Mouse (Mus musculus) liver, embryonic 14.5 days (tissue): Measurements from ENCODE around the gene Actr1a. TPM values are rescaled to one million over a fixed set of nuclear protein-coding genes. Genes with fewer than 3 reads are reported as not detected.

ENCODE experiments used
- ATAC-seq: fragments of 200-750 bp; cut with Nextera tagmentation; 2 replicates; pipeline ENCODE4 v1.8.0; 2017; ENCODE audit warnings: moderate number of reproducible peaks, mild to moderate bottlenecking, moderate library complexity; ENCODE audit not compliant: insufficient read depth
- DNase-seq, 3 experiments: peaks; one replicate each; pipeline ENCODE4 v3.0.0-alpha.2; 2012 to 2013; ENCODE audit warnings: low read depth in 3 of 3, low spot score in 3 of 3
- H3K27ac ChIP-seq: fragments of 300-500 bp; sonication (generic); 2 replicates; pipeline ENCODE4 v1.5.1; 2014; ENCODE audit warnings: moderate library complexity, mild to moderate bottlenecking, control low read depth, inconsistent platforms
- H3K27me3 ChIP-seq: fragments of 300-500 bp; sonication (generic); 2 replicates; pipeline ENCODE4 v1.6.1; 2014; ENCODE audit warnings: mild to moderate bottlenecking, low read length, moderate library complexity; ENCODE audit not compliant: control insufficient read depth, insufficient read depth
- H3K36me3 ChIP-seq: fragments of 300-500 bp; sonication (generic); replicated peaks from 2 replicates; pipeline ENCODE4 v1.6.1; 2014; ENCODE audit warnings: low read depth; ENCODE audit not compliant: control insufficient read depth, insufficient read depth
- H3K4me1 ChIP-seq, 2 experiments: fragments of 200-500 bp in 1 of 2; fragments of 300-500 bp in 1 of 2; sonication (generic) in 1 of 2; replicated peaks; 2 replicates each; pipeline ENCODE4 v1.6.1; 2012 to 2014; ENCODE audit warnings: antibody characterized with exemption in 1 of 2, inconsistent platforms in 1 of 2, low read length in 1 of 2; ENCODE audit not compliant: control insufficient read depth in 2 of 2, insufficient read depth in 2 of 2
- H3K4me2 ChIP-seq: fragments of 300-500 bp; sonication (generic); 2 replicates; pipeline ENCODE4 v1.6.1; 2014; ENCODE audit warnings: low read depth, mild to moderate bottlenecking, control low read depth, moderate library complexity
- H3K4me3 ChIP-seq, 2 experiments: fragments of 200-500 bp in 1 of 2; fragments of 300-500 bp in 1 of 2; sonication (generic) in 1 of 2; 2 replicates each; pipeline ENCODE4 v1.5.1; 2012 to 2014; ENCODE audit warnings: low read depth in 2 of 2, low read length in 2 of 2, mild to moderate bottlenecking in 2 of 2, control low read depth in 1 of 2, inconsistent platforms in 1 of 2, moderate library complexity in 1 of 2; ENCODE audit not compliant: insufficient read depth in 1 of 2
- H3K9ac ChIP-seq: fragments of 300-500 bp; sonication (generic); replicated peaks from 2 replicates; pipeline ENCODE4 v1.6.1; 2014; ENCODE audit warnings: mild to moderate bottlenecking, control low read depth, moderate library complexity
- H3K9me3 ChIP-seq: fragments of 300-500 bp; sonication (generic); 2 replicates; pipeline ENCODE4 v1.6.1; 2016; ENCODE audit warnings: low read length, mixed read lengths; ENCODE audit not compliant: control insufficient read depth
- CTCF ChIP-seq: IDR thresholded peaks from 2 replicates; pipeline ENCODE4 v1.5.1; 2016; ENCODE audit warnings: antibody characterized with exemption, low read depth, control low read depth
- EP300 ChIP-seq: IDR thresholded peaks from 2 replicates; pipeline ENCODE4 v1.6.1; 2016; ENCODE audit warnings: antibody characterized with exemption, low read depth
- WGBS: fragments of 180-500 bp; shearing (Covaris S2); extraction: QIAGEN DNeasy Blood & Tissue Kit; methylation state at CpG from one replicate; pipeline ENCODE4 v1.1.7; 2014; ENCODE audit not compliant: insufficient replicate concordance; 5-methylcytosine and 5-hydroxymethylcytosine counted together
- polyA plus RNA-seq, 2 experiments: library from polyadenylated mRNA; depleted of rRNA in 1 of 2; stranded (reverse) in 1 of 2; unstranded in 1 of 2; fragments of >200 nt; fragmentation: Nextera tagmentation in 1 of 2; extraction: Ambion mirVana in 1 of 2; gene quantifications; 2 replicates each; pipeline versions ENCODE4 v1.2.1 to v1.2.3; 2012 to 2014

The Actr1a gene
- polyA plus RNA-seq, 2 experiments, result 28.1 to 47.0 TPM

- TF ChIP-seq EP300 (no peak), CTCF (peak; percentile 98)
- H3K27me3 ChIP-seq, result no peaks in the 10 kb centered on the region
- peak; percentile 99 for DNase-seq
- ATAC-seq, result peak; percentile 81
- H3K9ac ChIP-seq, result peak within 1 kb of the TSS; percentile 82
- H3K9me3 ChIP-seq, result no peaks in the 10 kb centered on the region
- peaks cover 11 to 21% of the 10 kb centered on the region in 2 experiments for H3K4me1 ChIP-seq
- peak within 1 kb of the TSS; percentile 87 to 90 for H3K4me3 ChIP-seq
- peak within 1 kb of the TSS; percentile 98 for H3K4me2 ChIP-seq
- peak within 1 kb of the TSS; percentile 68 for H3K27ac ChIP-seq
- H3K36me3 ChIP-seq, result peaks cover 2% of the 10 kb centered on the region; the same call in 1 of the 2 replicates
- under 1% methylated on average over 56 of the region's 57 CpGs for WGBS
Measured at GRCm38 (mm10) chr19:46396686-46397435, 1.3 kb upstream of the Actr1a start, which contains the start of gene Sufu. Gene Sufu, plus strand, starts transcription at chr19:46396896.

DNA sequence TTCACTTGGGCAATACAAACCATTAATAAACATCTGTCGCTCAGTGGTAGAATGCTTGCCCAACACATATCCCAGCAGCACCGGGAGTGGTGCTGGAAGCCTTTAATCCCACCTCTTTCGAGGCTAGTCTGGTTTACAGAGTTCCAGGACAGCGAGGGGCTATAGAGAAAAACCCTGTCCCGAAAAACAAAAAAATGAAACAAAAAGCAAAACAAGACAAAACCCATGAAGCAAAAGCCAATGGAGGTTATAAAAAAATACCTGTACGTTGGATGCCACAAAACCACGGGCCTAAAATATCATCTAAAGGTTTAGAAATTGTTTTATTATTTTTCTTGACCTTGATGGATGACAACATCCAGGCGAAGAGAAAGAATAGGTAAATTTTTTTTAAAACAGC lies 561 bp upstream of the Actr1a start:
- ATAC-seq (no peak), DNase-seq (no peak)
- peak overlapping the region; percentile 83 to 90 for H3K4me3 ChIP-seq
- H3K4me1 ChIP-seq, result peaks cover 11 to 21% of the 10 kb centered on the region in 2 experiments
- H3K4me2 ChIP-seq, result peak overlapping the region; percentile 98
- no peaks in the 10 kb centered on the region for H3K27me3 ChIP-seq
- 0 out of 2 replicates have a peak, but pooled peaks cover under 1% of the 10 kb centered on the region for H3K36me3 ChIP-seq
- TF ChIP-seq CTCF (no peak), EP300 (no peak)
- peak overlapping the region; percentile 82 for H3K9ac ChIP-seq
- H3K9me3 ChIP-seq, result no peaks in the 10 kb centered on the region
- 7% methylated on average over 8 of the region's 8 CpGs for WGBS
- H3K27ac ChIP-seq, result peak overlapping the region; percentile 68

DNA sequence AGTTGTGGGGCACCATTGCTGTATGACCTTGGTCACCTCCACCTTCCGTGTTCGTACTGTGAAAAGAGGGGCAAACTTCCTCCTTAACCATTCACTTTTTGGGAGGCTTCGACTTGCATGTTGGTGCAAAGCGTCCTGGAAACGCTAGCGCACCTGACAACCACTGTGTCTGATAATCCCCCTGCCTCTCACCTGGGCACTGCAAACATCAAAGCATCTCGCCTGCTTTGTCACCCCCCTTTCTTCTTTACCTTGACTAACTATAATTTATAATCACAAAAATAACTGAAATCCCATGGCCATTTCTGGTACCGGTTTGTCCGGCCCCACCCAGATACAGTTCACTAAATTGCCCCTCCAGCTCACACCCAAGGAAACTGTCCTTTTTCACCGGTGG lies 838 bp downstream of the Actr1a start:
- Histone ChIP-seq H3K4me1 (peaks cover 11 to 21% of the 10 kb centered on the region in 2 experiments), H3K9me3 (no peaks in the 10 kb centered on the region), H3K36me3 (no peaks in the 10 kb centered on the region), H3K4me2 (peak overlapping the region; percentile 95), H3K9ac (peak overlapping the region; percentile 67), H3K27ac (peak overlapping the region; percentile 16), H3K4me3 (peak overlapping the region; percentile 83 to 85), H3K27me3 (no peaks in the 10 kb centered on the region)
- no peak for ATAC-seq
- peak in 1 of 3 experiments; percentile 28 for DNase-seq
- TF ChIP-seq EP300, result no peak
- TF ChIP-seq CTCF, result no peak
- WGBS, result 6% methylated on average over 10 of the region's 10 CpGs

DNA sequence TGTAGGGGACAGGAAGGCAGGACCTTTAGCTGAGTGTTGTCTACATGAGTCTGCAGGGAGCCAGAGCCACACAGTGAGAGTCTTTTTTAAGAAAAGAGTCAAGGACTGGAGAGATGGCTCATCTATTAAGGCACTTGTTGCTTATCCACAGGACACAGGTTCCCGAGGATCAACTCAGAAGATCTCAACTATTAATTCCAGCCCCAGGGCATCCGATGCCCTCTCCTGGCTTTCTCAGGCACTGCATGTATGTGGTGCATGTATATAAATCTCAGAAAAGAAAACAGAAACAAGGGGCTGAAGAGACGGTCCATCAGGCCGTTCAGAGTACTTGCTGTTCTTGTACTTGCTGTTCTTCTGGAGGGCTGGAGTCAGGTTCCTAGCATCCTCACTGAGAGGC lies 3.5 kb downstream of the Actr1a start:
- WGBS, result 31% methylated on average over 4 of the region's 4 CpGs
- H3K27me3 ChIP-seq, result no peaks in the 10 kb centered on the region
- H3K9ac ChIP-seq, result no peak overlapping the region
- TF ChIP-seq CTCF (peak; percentile 68), EP300 (no peak)
- no peak overlapping the region for H3K27ac ChIP-seq
- no peaks in the 10 kb centered on the region for H3K36me3 ChIP-seq
- ATAC-seq, result no peak
- H3K4me2 ChIP-seq, result no peak overlapping the region
- no peak overlapping the region for H3K4me3 ChIP-seq
- DNase-seq, result peak in 1 of 3 experiments; percentile 30
- peaks cover 11 to 12% of the 10 kb centered on the region in 2 experiments; a peak in 3 of 4 replicates for H3K4me1 ChIP-seq
- no peaks in the 10 kb centered on the region for H3K9me3 ChIP-seq

GRCm38 (mm10) chr19:46389872-46390271 lies 5.7 kb downstream of the Actr1a start:
- Histone ChIP-seq H3K4me1 (peaks cover 7 to 9% of the 10 kb centered on the region in 2 experiments; a peak in 3 of 4 replicates), H3K4me2 (no peak overlapping the region), H3K9ac (no peak overlapping the region), H3K36me3 (peaks cover 9% of the 10 kb centered on the region), H3K27me3 (no peaks in the 10 kb centered on the region), H3K27ac (no peak overlapping the region), H3K9me3 (no peaks in the 10 kb centered on the region), H3K4me3 (no peak overlapping the region)
- TF ChIP-seq EP300 (no peak), CTCF (peak; percentile 61)
- ATAC-seq, result no peak
- WGBS, result 87% methylated on average over 5 of the region's 5 CpGs
- no peak for DNase-seq
